8 mouse cellular contexts compared by ENCODE assay signal in the genomic region with DNA sequence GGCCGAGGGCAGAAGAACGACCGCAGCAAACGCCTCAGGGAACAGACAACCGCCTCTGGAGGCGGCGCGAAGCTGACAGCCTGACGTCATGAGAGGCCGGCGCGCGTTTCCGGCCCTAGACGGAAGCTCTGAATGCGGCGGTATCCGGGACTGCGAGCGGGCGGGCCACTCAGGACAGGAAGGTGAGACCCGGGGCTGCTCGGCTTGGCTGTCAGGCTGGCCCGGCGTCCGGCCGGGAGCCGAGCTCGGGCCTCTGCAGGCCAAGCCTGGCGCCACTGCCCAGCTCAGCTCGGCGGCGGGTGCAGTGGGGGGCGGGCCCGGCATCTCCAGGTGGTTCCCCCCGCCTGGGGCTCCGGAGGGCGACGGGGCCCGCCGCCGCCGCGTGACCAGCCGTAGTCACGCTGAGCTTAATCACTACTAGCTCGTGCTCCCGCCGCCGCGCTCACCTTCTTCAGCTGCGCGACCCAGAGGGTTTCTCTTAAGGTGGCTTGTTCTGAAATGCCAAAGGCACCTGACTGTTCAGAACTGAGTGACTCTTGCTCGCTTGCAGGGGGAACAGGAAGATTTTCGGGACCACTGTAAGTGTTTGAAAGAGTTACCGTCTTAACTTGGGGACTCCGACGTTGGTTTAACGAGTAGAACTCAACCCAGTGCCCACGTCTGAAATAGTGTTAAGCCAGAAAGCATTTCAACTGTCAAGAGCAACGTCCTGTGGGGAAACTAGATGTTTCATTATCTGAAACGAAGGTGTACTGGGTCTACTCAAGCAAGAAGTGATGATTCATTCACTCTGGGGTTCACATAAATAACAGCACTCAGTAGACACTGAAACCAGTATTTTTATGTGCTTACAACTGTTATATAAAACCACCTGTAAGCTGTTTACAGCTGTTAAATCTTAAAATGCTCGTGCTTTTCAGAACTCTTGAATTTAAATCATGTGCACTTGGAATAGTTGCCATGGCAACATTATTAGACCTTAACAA. TPM values are rescaled to one million over a fixed set of nuclear protein-coding genes. Genes with fewer than 3 reads are reported as not detected.
DNase-seq lines count a peak whose midpoint lies in the region; ATAC-seq lines count a peak whose summit lies in the region.

A gene (minus strand): TSS at position 73 of the 986 bp plus-strand sequence.
A gene (plus strand): TSS at position 174 of the 986 bp plus-strand sequence.

- no peaks in the 10 kb centered on the region for H3K27me3 ChIP-seq in hindbrain, embryonic 15.5 days

- H3K4me2 ChIP-seq in hindbrain, embryonic 15.5 days, result peak within 1 kb of the TSS; percentile 84

- peak; percentile 92 for DNase-seq in T-cell, adult 2 months (ENCODE audit: low spot score)
- DNase-seq in cerebellum, postnatal 25 days, result peak; percentile 93 to 94
- peak; percentile 89 to 93 for DNase-seq in frontal cortex, postnatal 36 days (ENCODE audit: low spot score in 2 of 2)
- DNase-seq in left cerebral cortex, adult 8-10 months (ENCODE audit: low spot score in 2 of 2), result peak; percentile 77 to 85
- DNase-seq in right cerebral cortex, adult 18-20 months, result peak; percentile 93
- peak; percentile 86 for DNase-seq in urinary bladder, adult 2 months (ENCODE audit: low spot score)

- H3K4me3 ChIP-seq in hindbrain, embryonic 15.5 days, result peak within 1 kb of the TSS; percentile 75

- H3K4me1 ChIP-seq in hindbrain, embryonic 15.5 days (replicated peaks), result peaks cover 30% of the 10 kb centered on the region

- peak within 1 kb of the TSS; percentile 86 for H3K9ac ChIP-seq in hindbrain, embryonic 15.5 days

- under 1% methylated on average over 61 of the region's 63 CpGs for WGBS in hindbrain, embryonic 15.5 days

- H3K27ac ChIP-seq in hindbrain, embryonic 15.5 days (replicated peaks), result peak within 1 kb of the TSS; percentile 94

- ATAC-seq in hindbrain, embryonic 15.5 days (ENCODE audit: low FRiP score, low read depth), result peak; percentile 97
- ATAC-seq in megakaryocyte, adult 5-6 weeks (ENCODE audit: poor library complexity, severe bottlenecking), result peak; percentile 82

- H3K9me3 ChIP-seq in hindbrain, embryonic 15.5 days, result no peaks in the 10 kb centered on the region

- peaks cover 3% of the 10 kb centered on the region; the same call in 1 of the 2 replicates for H3K36me3 ChIP-seq in hindbrain, embryonic 15.5 days

RNA-seq across cellular contexts. Expression of the first gene that starts in this region (rescaled TPM):
- 63.3 and 68.4 TPM in 2 replicates for polyA plus RNA-seq in hindbrain, embryonic 15.5 days (2015; fragmentation: Nextera tagmentation; extraction: Ambion mirVana)
- 10 to 100 TPM; 29.9 to 37.3 (median 33.4) TPM for total RNA-seq in left cerebral cortex, adult 8-10 months (2022)
- 7.1 and 10.4 TPM in 2 replicates for total RNA-seq in megakaryocyte, adult 5-6 weeks (2015)
- 9.9 and 12.2 TPM in 2 replicates for total RNA-seq in megakaryocyte, adult 5-6 weeks (2017)
- 4.2 and 4.6 TPM in 2 replicates for polyA plus RNA-seq in urinary bladder, adult 2 months (2012; rRNA removed)

RNA-seq across cellular contexts. Expression of the second gene that starts in this region (rescaled TPM):
- 10.4 and 11.3 TPM in 2 replicates for polyA plus RNA-seq in hindbrain, embryonic 15.5 days (2015; fragmentation: Nextera tagmentation; extraction: Ambion mirVana)
- 1 to 10 TPM; 5.3 to 6.3 (median 5.9) TPM for total RNA-seq in left cerebral cortex, adult 8-10 months (2022)
- total RNA-seq in megakaryocyte, adult 5-6 weeks (2015), result 13.4 and 13.9 TPM in 2 replicates
- total RNA-seq in megakaryocyte, adult 5-6 weeks (2017), result 9.7 and 11.4 TPM in 2 replicates
- 3.2 and 4.0 TPM in 2 replicates for polyA plus RNA-seq in urinary bladder, adult 2 months (2012; rRNA removed)

Comparison
In these comparisons a context has a peak if more than half of its experiments do, and no peak if none do; other contexts are left out.
1. Peak in every context shown above with its lines: DNase-seq, ATAC-seq, H3K4me3 ChIP-seq and H3K27ac ChIP-seq.
2. RNA of the first gene that starts in this region (polyA plus RNA-seq): 63.3 to 68.4 TPM in hindbrain, embryonic 15.5 days; 4.2 to 4.6 TPM in urinary bladder, adult 2 months; every median in the first group is over 10 times any median in the second.